Mouse (Mus musculus): ENCODE data around the gene Hsd17b2. TPM values are rescaled to one million over a fixed set of nuclear protein-coding genes. Genes with fewer than 3 reads are reported as not detected.

Hsd17b2 gene
- polyA plus RNA-seq, 1 experiment: not detected

DNA sequence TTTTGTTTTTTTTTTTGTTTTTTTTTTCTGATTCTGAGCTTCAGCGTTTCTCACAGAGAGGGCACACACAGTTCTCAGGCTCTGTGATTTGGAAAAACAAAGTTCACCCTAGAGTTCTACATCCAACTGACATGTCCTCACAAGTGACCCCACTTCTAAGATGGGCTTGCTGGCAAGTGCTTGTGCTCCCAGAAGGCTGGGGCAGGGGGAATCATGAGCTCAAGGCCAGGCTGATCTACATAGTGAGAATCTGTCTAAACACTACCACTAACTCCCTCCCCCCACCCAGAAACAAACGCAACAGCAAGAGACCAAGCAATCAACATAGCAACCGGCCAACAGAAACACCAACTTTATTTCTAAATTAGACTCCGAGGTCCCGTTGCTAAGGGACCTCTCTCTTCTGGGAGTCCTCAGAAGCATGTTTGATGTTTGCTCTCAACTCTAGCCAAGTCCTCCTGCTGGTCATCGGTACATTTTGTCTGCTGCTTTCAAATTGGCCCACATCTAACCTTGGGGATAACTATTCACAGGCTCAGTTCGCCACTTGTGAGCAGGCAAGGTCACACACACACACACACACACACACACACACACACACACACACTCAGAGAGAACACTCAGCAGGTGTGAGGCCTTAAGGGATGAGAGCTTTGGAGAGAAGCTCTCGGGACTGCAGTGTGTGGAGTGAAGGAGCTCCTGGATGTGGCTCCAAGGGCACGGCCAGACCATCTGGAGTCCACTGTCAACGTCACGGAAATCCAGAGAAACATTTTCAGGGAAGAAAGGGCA is 77.0 kb downstream of the Hsd17b2 start:
- H3K27me3 ChIP-seq (ENCODE audit: control insufficient read depth, insufficient read depth, low read length): no peaks in the 10 kb centered on the region
- no peaks in the 10 kb centered on the region for H3K36me3 ChIP-seq (ENCODE audit: control insufficient read depth, insufficient read depth, low read length)
- no peaks in the 10 kb centered on the region for H3K4me1 ChIP-seq (ENCODE audit: control insufficient read depth, insufficient read depth, insufficient read length)
- 84% methylated on average over 11 of the region's 11 CpGs for WGBS
- H3K27ac ChIP-seq (ENCODE audit: insufficient read depth, low read length): no peak overlapping the region
- DNase-seq (ENCODE audit: low read depth in 1 of 2, low spot score in 2 of 2): no peak
- H3K4me3 ChIP-seq (ENCODE audit: extremely low read depth, insufficient read depth, insufficient read length): no peak overlapping the region
- TF ChIP-seq CTCF (IDR thresholded peaks at IDR 0.05; ENCODE audit: extremely low read depth, insufficient read depth, insufficient read length, insufficient replicate concordance) (no peak), POLR2A (IDR thresholded peaks at IDR 0.05; ENCODE audit: low read depth, low read length) (no peak)

DNA sequence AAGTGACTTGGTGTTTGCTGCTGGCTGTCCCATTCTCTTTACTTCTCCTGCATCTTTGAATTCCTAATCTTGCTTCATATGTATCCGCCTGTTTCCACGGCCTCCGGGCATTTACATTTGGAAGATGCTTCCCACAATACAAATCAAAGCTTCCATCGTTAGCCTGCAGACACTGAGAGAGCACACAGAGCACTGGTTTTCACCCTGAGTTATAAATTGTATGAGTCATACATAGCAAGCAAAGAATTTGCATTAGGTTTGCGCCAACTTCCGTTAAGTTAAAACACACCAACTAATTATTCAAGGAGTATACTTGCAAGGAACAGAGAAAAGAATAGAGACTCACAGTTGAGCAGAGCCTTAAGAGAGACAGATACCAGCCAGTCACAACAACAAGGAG is 77.6 kb downstream of the Hsd17b2 start:
- 80% methylated on average over 6 of the region's 6 CpGs for WGBS
- no peaks in the 10 kb centered on the region for H3K36me3 ChIP-seq (ENCODE audit: control insufficient read depth, insufficient read depth, low read length)
- no peaks in the 10 kb centered on the region for H3K4me1 ChIP-seq (ENCODE audit: control insufficient read depth, insufficient read depth, insufficient read length)
- no peak overlapping the region for H3K4me3 ChIP-seq (ENCODE audit: extremely low read depth, insufficient read depth, insufficient read length)
- H3K27ac ChIP-seq (ENCODE audit: insufficient read depth, low read length): no peak overlapping the region
- TF ChIP-seq CTCF (IDR thresholded peaks at IDR 0.05; ENCODE audit: extremely low read depth, insufficient read depth, insufficient read length, insufficient replicate concordance) (no peak), POLR2A (IDR thresholded peaks at IDR 0.05; ENCODE audit: low read depth, low read length) (no peak)
- no peak for DNase-seq (ENCODE audit: low read depth in 1 of 2, low spot score in 2 of 2)
- H3K27me3 ChIP-seq (ENCODE audit: control insufficient read depth, insufficient read depth, low read length): no peaks in the 10 kb centered on the region

DNA sequence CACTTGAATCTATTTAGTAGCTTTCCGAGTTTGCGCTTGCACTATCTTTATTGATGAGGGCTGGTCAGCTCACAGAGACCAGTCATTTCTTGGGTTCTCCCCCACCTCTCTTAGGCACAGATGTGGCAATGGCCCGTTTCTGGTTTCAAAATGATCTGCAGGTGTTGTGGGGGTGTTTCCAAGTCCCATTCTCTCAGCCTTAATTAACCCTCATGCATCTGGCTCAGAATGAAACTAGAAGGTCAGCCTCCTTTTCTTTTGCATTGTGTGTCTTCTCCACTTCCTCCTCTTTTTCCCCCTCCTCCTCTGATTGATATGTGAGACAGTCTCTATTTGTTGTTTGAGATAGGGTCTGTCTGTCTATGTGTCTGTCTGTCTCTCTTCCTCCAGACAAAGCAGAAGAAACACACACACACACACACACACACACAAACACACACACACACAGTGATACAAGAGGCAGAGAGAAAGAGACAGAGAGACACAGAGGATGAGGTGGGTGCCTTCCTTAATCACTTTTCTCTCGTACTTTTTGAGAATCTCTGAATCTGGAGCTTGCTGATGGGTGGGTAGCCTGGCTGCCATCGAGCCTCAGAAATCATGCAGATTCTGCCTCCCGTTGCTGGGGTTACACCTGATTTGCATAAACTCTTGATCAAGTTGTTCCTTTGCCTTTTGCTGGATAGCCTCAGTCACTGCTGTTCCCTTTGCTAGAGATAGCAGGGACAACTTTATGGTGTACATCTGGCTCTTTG is 79.8 kb downstream of the Hsd17b2 start:
- no peak for DNase-seq (ENCODE audit: low read depth in 1 of 2, low spot score in 2 of 2)
- no peak overlapping the region for H3K4me3 ChIP-seq (ENCODE audit: extremely low read depth, insufficient read depth, insufficient read length)
- no peaks in the 10 kb centered on the region; the same call in 1 of the 2 replicates for H3K4me1 ChIP-seq (ENCODE audit: control insufficient read depth, insufficient read depth, insufficient read length)
- no peaks in the 10 kb centered on the region for H3K27me3 ChIP-seq (ENCODE audit: control insufficient read depth, insufficient read depth, low read length)
- H3K27ac ChIP-seq (ENCODE audit: insufficient read depth, low read length): no peak overlapping the region
- no peaks in the 10 kb centered on the region for H3K36me3 ChIP-seq (ENCODE audit: control insufficient read depth, insufficient read depth, low read length)
- TF ChIP-seq CTCF (IDR thresholded peaks at IDR 0.05; ENCODE audit: extremely low read depth, insufficient read depth, insufficient read length, insufficient replicate concordance) (no peak), POLR2A (IDR thresholded peaks at IDR 0.05; ENCODE audit: low read depth, low read length) (no peak)
- 61% methylated on average over 6 of the region's 6 CpGs for WGBS

DNA sequence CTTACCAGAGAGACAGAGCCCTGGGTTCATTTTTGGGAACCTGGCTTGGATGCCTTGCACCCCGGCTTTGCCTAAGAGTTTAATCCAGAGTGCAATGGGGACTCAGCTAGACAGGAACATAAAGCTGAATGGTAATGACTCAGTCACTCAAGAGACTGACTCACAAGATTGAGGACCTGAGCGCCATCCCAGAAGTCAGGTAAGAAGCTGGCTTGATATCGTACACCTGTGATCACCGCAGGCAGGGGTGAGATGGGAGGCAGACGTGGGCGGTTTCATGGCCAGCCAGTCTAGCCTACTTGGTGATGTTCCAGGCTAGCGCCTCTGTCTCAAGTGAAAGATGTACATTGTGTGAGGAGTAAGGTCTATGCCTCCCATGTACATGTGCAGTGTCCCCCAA is 81.3 kb downstream of the Hsd17b2 start:
- no peak for DNase-seq (ENCODE audit: low read depth in 1 of 2, low spot score in 2 of 2)
- H3K4me3 ChIP-seq (ENCODE audit: extremely low read depth, insufficient read depth, insufficient read length): no peak overlapping the region
- H3K27me3 ChIP-seq (ENCODE audit: control insufficient read depth, insufficient read depth, low read length): no peaks in the 10 kb centered on the region
- WGBS: 91% methylated on average over 7 of the region's 7 CpGs
- no peak overlapping the region for H3K27ac ChIP-seq (ENCODE audit: insufficient read depth, low read length)
- H3K36me3 ChIP-seq (ENCODE audit: control insufficient read depth, insufficient read depth, low read length): no peaks in the 10 kb centered on the region
- TF ChIP-seq CTCF (IDR thresholded peaks at IDR 0.05; ENCODE audit: extremely low read depth, insufficient read depth, insufficient read length, insufficient replicate concordance) (no peak), POLR2A (IDR thresholded peaks at IDR 0.05; ENCODE audit: low read depth, low read length) (no peak)
- H3K4me1 ChIP-seq (ENCODE audit: control insufficient read depth, insufficient read depth, insufficient read length): no peaks in the 10 kb centered on the region; the same call in 1 of the 2 replicates

DNA sequence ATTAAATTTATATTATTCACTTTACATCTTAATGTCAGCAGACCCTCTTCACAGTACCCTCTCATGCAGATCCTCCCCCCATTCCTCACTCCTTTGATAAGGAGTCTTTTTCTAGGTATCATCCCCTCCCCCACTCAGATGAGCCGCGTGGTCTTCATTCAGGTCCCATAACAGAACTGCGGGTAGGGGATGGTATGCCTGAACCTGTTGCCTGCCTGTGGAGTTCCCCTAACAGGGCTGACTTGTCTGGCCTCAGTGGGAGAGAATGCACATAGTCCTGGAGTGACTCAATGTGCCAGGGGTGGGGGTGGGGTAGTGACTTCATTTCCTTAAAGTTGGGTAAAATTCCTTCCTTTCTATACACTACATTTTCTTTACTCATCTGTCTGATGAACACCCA is 84.7 kb downstream of the Hsd17b2 start:
- Histone ChIP-seq H3K4me3 (ENCODE audit: extremely low read depth, insufficient read depth, insufficient read length) (no peak overlapping the region), H3K27me3 (ENCODE audit: control insufficient read depth, insufficient read depth, low read length) (no peaks in the 10 kb centered on the region), H3K4me1 (ENCODE audit: control insufficient read depth, insufficient read depth, insufficient read length) (no peaks in the 10 kb centered on the region; the same call in 1 of the 2 replicates), H3K27ac (ENCODE audit: insufficient read depth, low read length) (no peak overlapping the region), H3K36me3 (ENCODE audit: control insufficient read depth, insufficient read depth, low read length) (peaks cover 14% of the 10 kb centered on the region)
- WGBS: 87% methylated on average over 3 of the region's 3 CpGs
- no peak for DNase-seq (ENCODE audit: low read depth in 1 of 2, low spot score in 2 of 2)
- TF ChIP-seq CTCF (IDR thresholded peaks at IDR 0.05; ENCODE audit: extremely low read depth, insufficient read depth, insufficient read length, insufficient replicate concordance) (no peak), POLR2A (IDR thresholded peaks at IDR 0.05; ENCODE audit: low read depth, low read length) (no peak)

DNA sequence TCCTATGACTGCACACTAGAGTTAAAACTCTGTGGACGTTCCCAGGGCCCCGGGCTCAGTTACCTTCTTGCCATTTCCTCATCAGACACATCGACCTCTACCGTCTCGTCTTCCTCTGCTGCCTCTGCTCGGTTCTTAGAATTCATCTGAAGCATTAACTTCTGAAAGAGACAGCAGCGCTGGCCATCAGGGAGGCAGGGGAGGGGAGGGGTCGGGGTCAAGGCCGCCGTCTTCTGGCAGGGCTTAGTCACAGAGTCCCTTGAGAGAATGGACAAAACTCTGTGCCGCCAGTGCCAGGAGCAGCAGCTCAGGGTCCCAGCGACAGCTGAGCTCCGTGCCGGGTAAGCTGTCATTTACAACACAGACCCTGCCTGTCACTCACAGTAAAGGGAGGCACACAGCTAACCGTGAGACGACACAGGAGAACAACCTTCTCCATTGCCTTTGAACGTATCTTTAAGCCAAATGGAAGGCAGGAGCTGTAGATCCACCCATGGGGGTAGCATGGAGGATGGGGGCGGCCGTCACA is 91.0 kb downstream of the Hsd17b2 start:
- WGBS: 93% methylated on average over 19 of the region's 19 CpGs
- Histone ChIP-seq H3K27ac (ENCODE audit: insufficient read depth, low read length) (no peak overlapping the region), H3K36me3 (ENCODE audit: control insufficient read depth, insufficient read depth, low read length) (peaks cover 39% of the 10 kb centered on the region), H3K27me3 (ENCODE audit: control insufficient read depth, insufficient read depth, low read length) (no peaks in the 10 kb centered on the region), H3K4me3 (ENCODE audit: extremely low read depth, insufficient read depth, insufficient read length) (no peak overlapping the region), H3K4me1 (ENCODE audit: control insufficient read depth, insufficient read depth, insufficient read length) (no peaks in the 10 kb centered on the region)
- no peak for DNase-seq (ENCODE audit: low read depth in 1 of 2, low spot score in 2 of 2)
- TF ChIP-seq CTCF (IDR thresholded peaks at IDR 0.05; ENCODE audit: extremely low read depth, insufficient read depth, insufficient read length, insufficient replicate concordance): no peak
- TF ChIP-seq POLR2A (IDR thresholded peaks at IDR 0.05; ENCODE audit: low read depth, low read length): no peak
